Mouse (Mus musculus): ENCODE data around the gene Cdk6. TPM values are rescaled to one million over a fixed set of nuclear protein-coding genes. Genes with fewer than 3 reads are reported as not detected.
"Not testable (repeated sequence)": the region's sequence is repeated elsewhere in the genome, so short reads cannot be mapped to it uniquely, and the experiment has no call there.

The Cdk6 gene
- polyA plus RNA-seq, 1 experiment from 2014 or later, result 18.3 TPM

- 55% methylated on average over 1 of the region's 1 CpGs for WGBS
Observed at GRCm38 (mm10) chr5:3329361-3329760, 11.9 kb upstream of the Cdk6 start.

GRCm38 (mm10) chr5:3330932-3331331, 10.4 kb upstream of the Cdk6 start:
- no peak overlapping the region for H3K4me3 ChIP-seq
- H3K27me3 ChIP-seq (ENCODE audit: insufficient read depth, poor library complexity, severe bottlenecking), result no peaks in the 10 kb centered on the region
- WGBS, result 78% methylated on average over 3 of the region's 3 CpGs
- H3K27ac ChIP-seq, result no peak overlapping the region
- no peaks in the 10 kb centered on the region for H3K36me3 ChIP-seq
- DNase-seq (ENCODE audit: low spot score), result no peak
- no peaks in the 10 kb centered on the region for H3K4me1 ChIP-seq (replicated peaks)
- H3K9me3 ChIP-seq, result no peaks in the 10 kb centered on the region

More at GRCm38 (mm10) chr5:3329361-3329760, 11.9 kb upstream of the Cdk6 start:
- no peak overlapping the region for H3K4me3 ChIP-seq
- H3K4me1 ChIP-seq (replicated peaks), result no peaks in the 10 kb centered on the region
- DNase-seq (ENCODE audit: low spot score), result no peak
- no peak overlapping the region for H3K27ac ChIP-seq
- no peaks in the 10 kb centered on the region for H3K27me3 ChIP-seq (ENCODE audit: insufficient read depth, poor library complexity, severe bottlenecking)
- H3K9me3 ChIP-seq, result no peaks in the 10 kb centered on the region
- no peaks in the 10 kb centered on the region for H3K36me3 ChIP-seq

DNA sequence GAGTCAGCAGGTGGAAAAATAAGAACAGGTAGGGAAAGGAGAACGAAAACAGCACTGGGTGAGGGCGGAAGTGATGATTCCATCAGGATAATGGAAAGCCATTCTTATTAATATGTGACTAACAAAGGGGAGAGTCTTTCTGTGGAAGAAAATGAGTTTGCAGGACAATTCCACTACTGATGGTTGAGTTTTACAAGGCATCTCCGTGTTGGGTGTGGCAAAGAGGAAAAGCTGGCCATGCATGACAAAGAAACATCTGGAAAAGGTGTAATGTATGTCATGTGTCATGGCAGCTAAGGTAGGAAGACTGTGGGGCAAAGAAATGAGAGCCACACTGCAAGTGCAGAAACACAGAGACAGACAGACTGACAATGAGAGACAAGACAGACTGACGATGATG, 8.3 kb upstream of the Cdk6 start:
- not testable (repeated sequence) for DNase-seq (ENCODE audit: low spot score); H3K27ac ChIP-seq; H3K27me3 ChIP-seq (ENCODE audit: insufficient read depth, poor library complexity, severe bottlenecking); H3K4me1 ChIP-seq (replicated peaks); H3K4me3 ChIP-seq; H3K36me3 ChIP-seq; H3K9me3 ChIP-seq
- WGBS, result 91% methylated on average over 4 of the region's 4 CpGs

GRCm38 (mm10) chr5:3340340-3341058, 786 bp upstream of the Cdk6 start:
- Histone ChIP-seq H3K4me3 (peak overlapping the region; percentile 74), H3K4me1 (replicated peaks) (peaks cover 34% of the 10 kb centered on the region), H3K27ac (peak overlapping the region; percentile 91), H3K27me3 (ENCODE audit: insufficient read depth, poor library complexity, severe bottlenecking) (peaks cover 30% of the 10 kb centered on the region)
- 3% methylated on average over 15 of the region's 15 CpGs for WGBS
- DNase-seq (ENCODE audit: low spot score); H3K36me3 ChIP-seq; H3K9me3 ChIP-seq: not testable (repeated sequence)

GRCm38 (mm10) chr5:3341931-3342770, 866 bp downstream of the Cdk6 start:
- DNase-seq (ENCODE audit: low spot score), result peak; percentile 77
- Histone ChIP-seq H3K9me3 (no peaks in the 10 kb centered on the region), H3K36me3 (no peaks in the 10 kb centered on the region), H3K27ac (peak overlapping the region; percentile 91), H3K27me3 (ENCODE audit: insufficient read depth, poor library complexity, severe bottlenecking) (peaks cover 30% of the 10 kb centered on the region), H3K4me3 (peak overlapping the region; percentile 74), H3K4me1 (replicated peaks) (peaks cover 34% of the 10 kb centered on the region)
- under 1% methylated on average over 60 of the region's 60 CpGs for WGBS

DNA sequence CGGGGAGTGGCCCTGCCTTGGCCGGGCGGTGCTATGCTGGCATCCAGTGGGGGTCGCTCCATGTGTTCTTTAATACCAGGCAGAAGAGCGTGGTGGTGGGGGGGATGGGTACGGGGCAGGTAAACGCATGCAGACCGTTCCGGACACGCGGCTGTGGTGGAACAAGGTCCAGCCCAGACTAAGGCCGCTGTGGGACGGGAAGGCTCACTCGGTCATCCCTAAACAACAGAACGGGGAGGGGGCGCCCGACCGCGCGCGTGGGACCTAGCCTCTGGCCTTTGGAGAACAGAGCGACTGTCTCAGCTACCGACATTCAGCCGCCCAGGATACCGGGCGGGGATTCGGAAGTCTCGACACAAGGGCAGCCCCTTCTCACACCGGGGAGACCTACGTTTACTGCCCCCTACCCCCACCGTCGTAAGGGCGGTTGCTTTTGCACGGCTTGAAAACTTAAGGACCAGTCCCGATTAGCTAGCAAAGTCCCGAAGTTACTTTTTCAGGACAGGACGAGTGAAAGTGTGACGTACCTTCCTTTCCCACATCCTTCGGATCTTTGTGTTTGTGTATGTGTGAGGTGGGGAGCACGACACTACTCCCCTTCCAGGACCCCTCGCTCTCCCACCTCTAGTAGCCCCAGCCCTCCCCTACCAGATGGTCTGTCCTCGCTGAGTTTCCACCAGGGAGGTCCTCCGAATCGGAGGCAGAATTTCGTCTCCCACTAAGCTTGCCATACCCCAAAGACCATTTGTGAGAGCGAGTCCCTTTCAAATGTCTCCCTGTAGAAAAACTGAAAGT, 1.7 kb downstream of the Cdk6 start:
- H3K4me1 ChIP-seq (replicated peaks), result peaks cover 30% of the 10 kb centered on the region
- DNase-seq (ENCODE audit: low spot score), result peak; percentile 74
- H3K27ac ChIP-seq, result peak overlapping the region; percentile 91
- under 1% methylated on average over 46 of the region's 46 CpGs for WGBS
- no peaks in the 10 kb centered on the region for H3K36me3 ChIP-seq
- H3K27me3 ChIP-seq (ENCODE audit: insufficient read depth, poor library complexity, severe bottlenecking), result peaks cover 26% of the 10 kb centered on the region
- H3K9me3 ChIP-seq, result no peaks in the 10 kb centered on the region
- peak overlapping the region; percentile 74 for H3K4me3 ChIP-seq

DNA sequence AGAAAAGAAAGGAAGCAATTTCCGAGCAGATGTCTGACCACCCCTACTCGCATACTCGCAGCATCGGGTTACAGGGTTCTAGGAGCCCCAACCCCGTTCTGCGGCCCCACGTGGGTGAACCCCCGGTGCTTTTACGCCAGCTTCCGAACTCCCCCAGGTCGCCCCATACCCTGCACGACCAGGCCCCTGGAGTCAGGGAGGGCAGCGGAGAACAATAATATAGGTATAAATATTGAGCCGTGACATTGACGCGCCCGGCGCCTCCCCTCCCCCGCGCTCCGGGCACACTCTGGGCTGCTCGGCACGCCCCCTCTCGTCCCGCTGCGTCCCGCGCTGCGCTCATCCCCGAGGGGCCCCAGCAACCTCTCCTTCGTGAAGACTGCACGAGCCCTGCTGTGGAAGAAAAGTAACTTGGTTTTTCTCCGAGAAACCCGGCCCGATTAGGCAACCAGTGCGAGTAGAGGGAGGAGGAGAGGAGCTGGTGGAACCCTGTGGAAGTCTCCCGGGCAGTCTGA, 2.3 kb downstream of the Cdk6 start:
- Histone ChIP-seq H3K4me3 (peak overlapping the region; percentile 74), H3K4me1 (replicated peaks) (peaks cover 30% of the 10 kb centered on the region), H3K36me3 (no peaks in the 10 kb centered on the region), H3K27me3 (ENCODE audit: insufficient read depth, poor library complexity, severe bottlenecking) (peaks cover 26% of the 10 kb centered on the region), H3K9me3 (no peaks in the 10 kb centered on the region), H3K27ac (peak overlapping the region; percentile 91)
- WGBS, result under 1% methylated on average over 37 of the region's 37 CpGs
- peak; percentile 70 for DNase-seq (ENCODE audit: low spot score)

- under 1% methylated on average over 58 of the region's 58 CpGs for WGBS
- DNase-seq (ENCODE audit: low spot score), result peak; percentile 81
- peak overlapping the region; percentile 74 for H3K4me3 ChIP-seq
Observed at GRCm38 (mm10) chr5:3344081-3344631, 2.9 kb downstream of the Cdk6 start.

DNA sequence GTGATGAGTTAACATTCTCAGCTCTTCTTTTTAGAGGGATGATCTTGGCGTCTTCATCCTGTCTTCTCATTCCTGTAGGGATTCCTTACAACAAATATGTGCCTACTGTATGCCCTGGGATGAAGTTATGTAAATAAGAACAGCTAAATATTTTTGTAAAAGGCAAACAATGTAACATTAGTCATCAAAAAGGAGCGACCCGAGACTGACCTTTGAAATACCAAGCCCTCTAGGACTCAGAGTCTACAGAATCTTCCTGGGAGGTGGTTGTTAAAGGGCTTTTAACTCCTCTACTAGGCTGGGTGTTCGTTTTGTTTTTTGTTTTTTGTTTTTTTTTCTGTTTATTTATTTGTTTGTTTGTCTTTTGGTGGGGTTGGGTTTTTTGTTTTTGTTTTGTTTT, 4.3 kb downstream of the Cdk6 start:
- 55% methylated on average over 4 of the region's 4 CpGs for WGBS
- not testable (repeated sequence) for H3K27ac ChIP-seq; H3K4me3 ChIP-seq; H3K36me3 ChIP-seq; DNase-seq (ENCODE audit: low spot score); H3K9me3 ChIP-seq
- Histone ChIP-seq H3K27me3 (ENCODE audit: insufficient read depth, poor library complexity, severe bottlenecking) (peaks cover 22% of the 10 kb centered on the region), H3K4me1 (replicated peaks) (peaks cover 28% of the 10 kb centered on the region)

More at GRCm38 (mm10) chr5:3344081-3344631, 2.9 kb downstream of the Cdk6 start:
- Histone ChIP-seq H3K36me3 (no peaks in the 10 kb centered on the region), H3K9me3 (no peaks in the 10 kb centered on the region), H3K27ac (peak overlapping the region; percentile 91), H3K4me1 (replicated peaks) (peaks cover 30% of the 10 kb centered on the region), H3K27me3 (ENCODE audit: insufficient read depth, poor library complexity, severe bottlenecking) (peaks cover 25% of the 10 kb centered on the region)

DNA sequence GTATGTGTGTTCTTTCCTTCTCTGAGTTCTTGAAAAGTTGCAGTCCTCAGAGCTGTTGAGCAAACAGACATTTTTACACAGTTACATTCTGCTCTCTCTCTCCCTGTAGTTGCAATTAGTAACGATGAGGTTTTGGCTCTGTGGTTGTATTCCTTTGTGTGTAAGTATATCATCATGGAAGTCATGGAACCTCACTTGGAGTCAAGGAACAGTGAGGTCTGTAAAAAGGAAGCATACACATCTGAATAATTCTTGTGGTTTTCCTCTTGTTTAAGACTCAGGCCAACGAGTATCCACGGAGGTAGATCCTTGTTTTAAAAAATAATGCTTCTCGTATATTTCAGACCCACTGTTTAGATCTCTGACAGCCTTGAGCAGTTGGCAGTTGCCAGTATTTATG, 8.1 kb downstream of the Cdk6 start:
- H3K9me3 ChIP-seq; DNase-seq (ENCODE audit: low spot score); H3K27ac ChIP-seq; H3K4me3 ChIP-seq; H3K36me3 ChIP-seq; H3K4me1 ChIP-seq (replicated peaks); H3K27me3 ChIP-seq (ENCODE audit: insufficient read depth, poor library complexity, severe bottlenecking): not testable (repeated sequence)
- WGBS, result 89% methylated on average over 4 of the region's 4 CpGs

GRCm38 (mm10) chr5:3351836-3352235, 10.6 kb downstream of the Cdk6 start:
- H3K27ac ChIP-seq; H3K4me1 ChIP-seq (replicated peaks); H3K9me3 ChIP-seq; H3K27me3 ChIP-seq (ENCODE audit: insufficient read depth, poor library complexity, severe bottlenecking); H3K36me3 ChIP-seq; H3K4me3 ChIP-seq; DNase-seq (ENCODE audit: low spot score): not testable (repeated sequence)
- 54% methylated on average over 4 of the region's 4 CpGs for WGBS

- H3K27ac ChIP-seq, result no peak overlapping the region
- H3K27me3 ChIP-seq (ENCODE audit: insufficient read depth, poor library complexity, severe bottlenecking), result no peaks in the 10 kb centered on the region
- WGBS, result 93% methylated on average over 3 of the region's 3 CpGs
- H3K4me1 ChIP-seq (replicated peaks), result no peaks in the 10 kb centered on the region
- DNase-seq (ENCODE audit: low spot score), result no peak
- H3K36me3 ChIP-seq, result no peaks in the 10 kb centered on the region
- no peak overlapping the region for H3K4me3 ChIP-seq
- H3K9me3 ChIP-seq, result no peaks in the 10 kb centered on the region
Observed at GRCm38 (mm10) chr5:3352314-3352713, 11.0 kb downstream of the Cdk6 start.

Data from hindbrain, embryonic 10.5 days (tissue).